Mouse (Mus musculus) retina, postnatal 1 day (tissue): ENCODE data around the gene Washc4.

Experiments
- DNase-seq: peaks from one replicate; pipeline ENCODE4 v3.0.0-alpha.2; 2012

Gene Washc4

GRCm38 (mm10) chr10:83639881-83640386 lies 96.4 kb downstream of the Washc4 start:
- no peak for DNase-seq

- no peak for DNase-seq
These were observed 98.1 kb downstream of the Washc4 start for GRCm38 (mm10) chr10:83641641-83642040.

- no peak for DNase-seq
These were observed 100.6 kb downstream of the Washc4 start for GRCm38 (mm10) chr10:83644167-83644566.

- peak; percentile 32 for DNase-seq
These were observed 101.5 kb downstream of the Washc4 start for GRCm38 (mm10) chr10:83644865-83645715.

- no peak for DNase-seq
These were observed 102.1 kb downstream of the Washc4 start for GRCm38 (mm10) chr10:83645716-83645990.
